Mouse (Mus musculus) neural tube, embryonic 11.5 days (tissue): Measurements from ENCODE around the gene Epm2aip1. TPM values are rescaled to one million over a fixed set of nuclear protein-coding genes. Genes with fewer than 3 reads are reported as not detected.

Experiments
- ATAC-seq: fragments of 200-750 bp; cut with Nextera tagmentation; 2 replicates; pipeline ENCODE4 v1.8.0; 2017; ENCODE audit warnings: moderate number of reproducible peaks, mild to moderate bottlenecking, moderate TSS enrichment, moderate library complexity; ENCODE audit not compliant: insufficient read depth, low FRiP score, low TSS enrichment
- DNase-seq: peaks from one replicate; pipeline ENCODE4 v3.0.0-alpha.2; 2015; ENCODE audit warnings: low spot score
- H3K27ac ChIP-seq: fragments of 300-500 bp; sonication (generic); 2 replicates; pipeline ENCODE4 v1.5.1; 2014; ENCODE audit warnings: low read depth, mild to moderate bottlenecking, low read length
- H3K27me3 ChIP-seq: fragments of 300-500 bp; sonication (generic); 2 replicates; pipeline ENCODE4 v1.6.1; 2014; ENCODE audit warnings: mild to moderate bottlenecking, low read length, mixed read lengths; ENCODE audit not compliant: control insufficient read depth, insufficient read depth
- H3K36me3 ChIP-seq: fragments of 300-500 bp; sonication (generic); 2 replicates; pipeline ENCODE4 v1.6.1; 2014; ENCODE audit warnings: mild to moderate bottlenecking, low read length, moderate library complexity, mixed read lengths; ENCODE audit not compliant: control insufficient read depth, insufficient read depth
- H3K4me1 ChIP-seq: fragments of 300-500 bp; sonication (generic); 2 replicates; pipeline ENCODE4 v1.6.1; 2014; ENCODE audit warnings: low read length, mixed read lengths; ENCODE audit not compliant: control insufficient read depth, insufficient read depth
- H3K4me2 ChIP-seq: fragments of 300-500 bp; sonication (generic); 2 replicates; pipeline ENCODE4 v1.6.1; 2014; ENCODE audit warnings: low read depth, mild to moderate bottlenecking, moderate library complexity
- H3K4me3 ChIP-seq: fragments of 300-500 bp; sonication (generic); 2 replicates; pipeline ENCODE4 v1.5.1; 2014; ENCODE audit warnings: low read depth, low read length
- H3K9ac ChIP-seq: fragments of 300-500 bp; sonication (generic); 2 replicates; pipeline ENCODE4 v1.6.1; 2014; ENCODE audit warnings: mild to moderate bottlenecking, low read length
- H3K9me3 ChIP-seq: fragments of 300-500 bp; sonication (generic); 2 replicates; pipeline ENCODE4 v1.6.1; 2016; ENCODE audit warnings: low read length; ENCODE audit not compliant: control insufficient read depth
- WGBS: fragments of 180-500 bp; shearing (Covaris S2); extraction: QIAGEN DNeasy Blood & Tissue Kit; methylation state at CpG from one replicate; pipeline ENCODE4 v1.1.7; 2014; 5-methylcytosine and 5-hydroxymethylcytosine counted together
- polyA plus RNA-seq: library from polyadenylated mRNA; unstranded; fragments of >200 nt; fragmentation: Nextera tagmentation; extraction: Ambion mirVana; gene quantifications from 2 replicates; pipeline ENCODE4 v1.2.1, GENCODE M21; 2014

Epm2aip1 gene
- polyA plus RNA-seq, 1 experiment from 2014 or later, result 47.8 TPM

- peak overlapping the region; percentile 49 for H3K4me3 ChIP-seq
- H3K27ac ChIP-seq, result no peak overlapping the region
- ATAC-seq (0 out of 2 replicates have a peak, but pooled peaks have one; percentile 15), DNase-seq (peak; percentile 20)
- no peaks in the 10 kb centered on the region for H3K9me3 ChIP-seq
- peak overlapping the region; percentile 49 for H3K9ac ChIP-seq
- H3K27me3 ChIP-seq, result peaks cover 38% of the 10 kb centered on the region
- H3K36me3 ChIP-seq, result no peaks in the 10 kb centered on the region
- WGBS, result under 1% methylated on average over 24 of the region's 98 CpGs
- H3K4me1 ChIP-seq, result peaks cover 8% of the 10 kb centered on the region; the same call in 1 of the 2 replicates
- H3K4me2 ChIP-seq, result peak overlapping the region; percentile 83
Observed at GRCm38 (mm10) chr9:111311843-111312441, 40.2 kb downstream of the Epm2aip1 start.

- Histone ChIP-seq H3K4me3 (peak overlapping the region; percentile 49), H3K4me2 (peak overlapping the region; percentile 83), H3K27me3 (peaks cover 38% of the 10 kb centered on the region), H3K36me3 (no peaks in the 10 kb centered on the region), H3K4me1 (peaks cover 8% of the 10 kb centered on the region; the same call in 1 of the 2 replicates), H3K9ac (peak overlapping the region; percentile 49), H3K9me3 (no peaks in the 10 kb centered on the region), H3K27ac (no peak overlapping the region)
- peak; percentile 64; the same call in 1 of the 2 replicates for ATAC-seq
- WGBS, result under 1% methylated on average over 38 of the region's 59 CpGs
- peak; percentile 38 for DNase-seq
Observed at GRCm38 (mm10) chr9:111312442-111313141, 40.9 kb downstream of the Epm2aip1 start.

GRCm38 (mm10) chr9:111313299-111313698, 41.6 kb downstream of the Epm2aip1 start:
- H3K27ac ChIP-seq, result no peak overlapping the region
- peaks cover 8% of the 10 kb centered on the region; the same call in 1 of the 2 replicates for H3K4me1 ChIP-seq
- H3K9ac ChIP-seq, result no peak overlapping the region
- no peak for ATAC-seq
- H3K36me3 ChIP-seq, result no peaks in the 10 kb centered on the region
- no peaks in the 10 kb centered on the region for H3K9me3 ChIP-seq
- DNase-seq, result no peak
- no peak overlapping the region for H3K4me3 ChIP-seq
- peaks cover 38% of the 10 kb centered on the region for H3K27me3 ChIP-seq
- 14% methylated on average over 5 of the region's 6 CpGs for WGBS
- H3K4me2 ChIP-seq, result no peak overlapping the region

GRCm38 (mm10) chr9:111313793-111314192, 42.1 kb downstream of the Epm2aip1 start:
- Histone ChIP-seq H3K9ac (no peak overlapping the region), H3K4me1 (peaks cover 8% of the 10 kb centered on the region; the same call in 1 of the 2 replicates), H3K27ac (no peak overlapping the region), H3K4me2 (no peak overlapping the region), H3K4me3 (no peak overlapping the region), H3K27me3 (peaks cover 38% of the 10 kb centered on the region), H3K9me3 (no peaks in the 10 kb centered on the region), H3K36me3 (no peaks in the 10 kb centered on the region)
- no peak for ATAC-seq
- no peak for DNase-seq
- WGBS, result 18% methylated on average over 5 of the region's 5 CpGs

- no peak overlapping the region for H3K4me2 ChIP-seq
- no peak overlapping the region for H3K27ac ChIP-seq
- no peak overlapping the region for H3K9ac ChIP-seq
- peaks cover 38% of the 10 kb centered on the region for H3K27me3 ChIP-seq
- DNase-seq (peak; percentile 47), ATAC-seq (no peak)
- WGBS, result 39% methylated on average over 5 of the region's 5 CpGs
- H3K9me3 ChIP-seq, result no peaks in the 10 kb centered on the region
- H3K36me3 ChIP-seq, result no peaks in the 10 kb centered on the region
- H3K4me3 ChIP-seq, result no peak overlapping the region
- H3K4me1 ChIP-seq, result peaks cover 8% of the 10 kb centered on the region; the same call in 1 of the 2 replicates
Observed at GRCm38 (mm10) chr9:111314219-111314618, 42.5 kb downstream of the Epm2aip1 start.

- H3K4me3 ChIP-seq, result no peak overlapping the region
- 72% methylated on average over 4 of the region's 4 CpGs for whole genome bisulfite sequencing
- H3K9ac ChIP-seq, result no peak overlapping the region
- no peaks in the 10 kb centered on the region for H3K4me1 ChIP-seq
- H3K27ac ChIP-seq, result no peak overlapping the region
- H3K4me2 ChIP-seq, result no peak overlapping the region
- H3K36me3 ChIP-seq, result no peaks in the 10 kb centered on the region
- no peaks in the 10 kb centered on the region for H3K27me3 ChIP-seq
- H3K9me3 ChIP-seq, result no peaks in the 10 kb centered on the region
- DNase-seq, result no peak
- no peak for ATAC-seq
Observed at GRCm38 (mm10) chr9:111320912-111321311, 49.2 kb downstream of the Epm2aip1 start.

- no peak for DNase-seq
- Histone ChIP-seq H3K27ac (no peak overlapping the region), H3K27me3 (no peaks in the 10 kb centered on the region), H3K4me2 (no peak overlapping the region), H3K9me3 (no peaks in the 10 kb centered on the region), H3K9ac (no peak overlapping the region), H3K4me1 (no peaks in the 10 kb centered on the region), H3K4me3 (no peak overlapping the region), H3K36me3 (no peaks in the 10 kb centered on the region)
- no peak for ATAC-seq
- 87% methylated on average over 2 of the region's 2 CpGs for WGBS
Observed at GRCm38 (mm10) chr9:111324881-111325280, 53.2 kb downstream of the Epm2aip1 start.
